Mouse (Mus musculus): ENCODE measurements around the gene Gm1527.
"Not testable (repeated sequence)": the region's sequence is repeated elsewhere in the genome, so short reads cannot be mapped to it uniquely, and the experiment has no call there.

Gene Gm1527

GRCm38 (mm10) chr3:28892317-28892716 lies at the start of gene Gm1527:
Gene Gm1527 (plus strand): TSS chr3:28892617.
- no peak for DNase-seq (ENCODE audit: low spot score)

- no peak for DNase-seq (ENCODE audit: low spot score)
Observed at GRCm38 (mm10) chr3:28843231-28843630, 49.2 kb upstream of the Gm1527 start.

GRCm38 (mm10) chr3:28847115-28847514 lies 45.3 kb upstream of the Gm1527 start:
- DNase-seq (ENCODE audit: low spot score): no peak

GRCm38 (mm10) chr3:28852174-28852573 lies 40.2 kb upstream of the Gm1527 start:
- not testable (repeated sequence) for DNase-seq (ENCODE audit: low spot score)

GRCm38 (mm10) chr3:28859630-28860392 lies 32.6 kb upstream of the Gm1527 start:
- DNase-seq (ENCODE audit: low spot score): not testable (repeated sequence)

- not testable (repeated sequence) for DNase-seq (ENCODE audit: low spot score)
Observed at GRCm38 (mm10) chr3:28896966-28897365, 4.5 kb downstream of the Gm1527 start.

GRCm38 (mm10) chr3:28965931-28966330 lies 73.5 kb downstream of the Gm1527 start:
- DNase-seq (ENCODE audit: low spot score): no peak

- peak; percentile 7 for DNase-seq (ENCODE audit: low spot score)
Observed at GRCm38 (mm10) chr3:28968851-28969250, 76.4 kb downstream of the Gm1527 start.

Measured in T-cell, adult 2 months (primary cell).